Mouse (Mus musculus) thymus, adult 18-20 months (tissue): ENCODE data around the gene Ivd.
A peak's percentile ranks its signal among the peaks of the same experiment; 100 is the strongest.

ENCODE experiments used
- DNase-seq, 2 experiments: peaks; one replicate each; pipeline ENCODE4 v3.0.0; 2022; ENCODE audit warnings: mixed read lengths in 2 of 2

Ivd gene

GRCm38 (mm10) chr2:118882840-118883679 lies 21.3 kb downstream of the Ivd start:
- DNase-seq: peak; percentile 62 to 69

DNA sequence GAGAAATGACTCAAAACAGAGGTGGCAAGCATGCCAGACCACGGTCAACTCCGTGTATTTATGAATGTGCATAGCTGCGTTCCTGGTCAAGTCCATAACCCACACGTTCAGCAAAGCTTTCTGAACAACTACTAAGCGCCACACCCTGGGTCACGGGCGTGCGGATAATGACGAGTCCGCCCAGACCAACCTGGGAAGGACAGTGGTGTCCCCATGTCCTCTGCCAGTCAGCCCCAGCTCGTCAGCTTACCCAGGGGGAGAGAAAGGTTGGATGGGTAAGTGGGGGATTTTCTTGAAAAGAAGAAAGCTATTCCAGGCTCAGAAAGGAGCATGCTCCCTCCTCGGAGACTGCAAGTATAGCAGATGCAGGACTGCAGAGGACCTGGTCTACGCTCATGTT lies 25.7 kb downstream of the Ivd start:
- DNase-seq: no peak

DNA sequence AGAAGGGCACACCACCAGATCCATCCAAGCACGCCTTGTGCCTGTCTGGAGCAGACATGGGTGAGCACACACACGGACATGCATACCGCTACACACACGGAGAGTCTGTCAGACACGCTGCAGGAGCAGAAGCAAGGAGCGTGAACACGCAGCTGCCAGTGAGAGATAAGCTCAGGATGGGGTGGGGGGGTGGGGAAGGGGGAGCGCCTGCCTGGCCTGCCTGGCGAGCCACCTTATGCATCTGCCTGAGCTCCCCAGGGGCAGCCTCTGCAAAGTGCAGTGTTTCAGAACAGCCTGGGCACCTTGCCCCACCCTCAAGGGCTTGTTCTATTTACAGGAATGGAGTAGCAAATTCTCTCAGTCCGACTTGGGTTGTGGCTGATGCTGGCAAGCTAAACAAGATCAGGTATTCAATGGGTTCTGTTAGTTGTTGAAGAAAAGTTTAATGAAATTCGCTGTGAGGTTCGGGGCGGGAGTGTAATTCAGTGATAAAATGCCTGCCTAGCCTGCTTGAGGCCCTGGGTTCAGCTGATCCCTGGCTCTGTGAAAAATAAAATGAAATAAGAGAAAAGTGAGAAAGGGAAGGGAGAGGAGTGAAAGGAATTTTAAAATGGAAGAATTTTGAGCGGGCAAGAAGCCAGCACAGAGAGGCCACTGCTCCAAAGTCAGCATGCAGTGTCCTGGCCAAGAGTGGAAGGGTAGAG lies 26.2 kb downstream of the Ivd start:
- no peak for DNase-seq

- DNase-seq: no peak
These were observed 29.4 kb downstream of the Ivd start for GRCm38 (mm10) chr2:118891173-118891572.

- DNase-seq: peak; percentile 58 to 76
These were observed 34.5 kb downstream of the Ivd start for GRCm38 (mm10) chr2:118895990-118896913.

DNA sequence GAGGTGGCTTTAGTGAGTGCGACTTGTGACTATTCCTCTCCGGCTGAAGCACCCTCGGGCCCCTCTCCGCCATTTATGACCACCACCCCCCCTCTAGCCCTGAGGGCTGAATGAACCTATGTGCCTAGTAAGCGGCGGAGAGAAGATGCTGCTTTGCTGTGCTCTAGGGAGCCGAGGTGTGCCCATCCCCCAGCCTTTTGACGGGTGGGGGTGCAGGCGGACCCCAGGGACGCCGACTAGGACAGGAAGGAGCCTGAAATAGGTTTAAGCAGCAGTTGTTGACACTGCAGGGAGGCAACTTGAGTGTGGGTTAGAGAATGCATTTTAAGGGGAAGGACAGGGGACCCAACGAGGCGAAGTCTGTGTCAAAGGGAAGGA lies 35.1 kb downstream of the Ivd start:
- DNase-seq: peak in 1 of 2 experiments; percentile 23

DNA sequence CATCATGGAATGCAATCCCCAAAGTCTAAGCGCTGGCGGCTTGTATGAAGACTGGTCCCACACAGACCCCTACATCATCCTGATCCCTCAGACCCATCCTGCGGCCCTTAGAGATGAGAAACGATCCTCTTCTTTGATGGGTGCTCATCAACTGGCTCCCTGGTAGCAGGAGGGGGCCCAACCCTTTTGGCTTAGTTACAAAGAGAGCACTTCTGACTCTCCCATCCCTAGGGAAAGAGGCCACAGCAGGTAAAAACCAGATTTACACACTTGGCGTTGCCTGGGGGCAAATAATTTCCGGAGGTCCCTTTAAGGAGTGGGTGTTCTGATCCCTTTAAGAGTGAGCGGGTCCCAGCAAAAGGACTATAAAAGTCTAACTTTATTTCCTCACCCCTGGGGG lies 35.6 kb downstream of the Ivd start:
- DNase-seq: no peak

DNA sequence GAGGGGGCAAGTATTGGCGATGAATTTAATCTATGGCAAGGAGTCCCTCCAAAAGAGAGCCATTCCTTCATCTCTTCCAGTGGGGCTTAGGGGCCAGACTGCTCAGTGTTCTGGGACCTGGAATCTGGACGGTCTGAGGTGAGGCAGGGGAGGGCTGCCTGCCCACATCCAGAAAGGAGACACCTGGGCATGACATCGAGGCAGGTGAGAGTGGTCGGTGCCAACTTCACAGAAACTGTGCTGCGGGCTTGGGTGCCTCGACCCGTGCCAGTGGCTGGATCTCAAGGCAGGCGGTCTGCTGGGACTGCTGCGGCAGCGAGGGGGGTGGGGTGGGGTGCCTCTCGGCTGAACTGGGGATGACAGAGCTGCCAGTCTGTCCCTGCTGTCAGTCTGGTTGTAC lies 36.1 kb downstream of the Ivd start:
- no peak for DNase-seq

DNA sequence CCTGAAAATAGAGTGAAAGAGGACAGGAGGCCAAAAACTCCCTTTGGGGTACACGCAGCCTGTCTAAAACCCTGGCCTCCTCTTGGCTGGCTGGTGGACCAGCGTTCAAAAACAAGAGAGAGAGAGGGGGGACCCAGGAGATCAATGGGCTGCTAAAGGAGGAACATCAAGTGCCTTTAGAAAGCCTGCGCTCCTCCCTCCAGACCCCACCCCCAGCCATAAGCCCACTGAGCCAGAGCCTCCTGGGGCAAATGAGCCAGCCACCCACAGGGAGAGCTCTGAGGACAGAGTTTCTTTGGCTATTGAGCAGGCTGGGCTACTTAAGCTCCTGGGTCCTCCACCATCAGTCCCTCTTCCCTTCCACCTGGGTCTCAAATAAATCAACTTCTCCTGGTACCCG lies 37.0 kb downstream of the Ivd start:
- no peak for DNase-seq

- no peak for DNase-seq
These were observed 37.6 kb downstream of the Ivd start for GRCm38 (mm10) chr2:118899306-118899705.

DNA sequence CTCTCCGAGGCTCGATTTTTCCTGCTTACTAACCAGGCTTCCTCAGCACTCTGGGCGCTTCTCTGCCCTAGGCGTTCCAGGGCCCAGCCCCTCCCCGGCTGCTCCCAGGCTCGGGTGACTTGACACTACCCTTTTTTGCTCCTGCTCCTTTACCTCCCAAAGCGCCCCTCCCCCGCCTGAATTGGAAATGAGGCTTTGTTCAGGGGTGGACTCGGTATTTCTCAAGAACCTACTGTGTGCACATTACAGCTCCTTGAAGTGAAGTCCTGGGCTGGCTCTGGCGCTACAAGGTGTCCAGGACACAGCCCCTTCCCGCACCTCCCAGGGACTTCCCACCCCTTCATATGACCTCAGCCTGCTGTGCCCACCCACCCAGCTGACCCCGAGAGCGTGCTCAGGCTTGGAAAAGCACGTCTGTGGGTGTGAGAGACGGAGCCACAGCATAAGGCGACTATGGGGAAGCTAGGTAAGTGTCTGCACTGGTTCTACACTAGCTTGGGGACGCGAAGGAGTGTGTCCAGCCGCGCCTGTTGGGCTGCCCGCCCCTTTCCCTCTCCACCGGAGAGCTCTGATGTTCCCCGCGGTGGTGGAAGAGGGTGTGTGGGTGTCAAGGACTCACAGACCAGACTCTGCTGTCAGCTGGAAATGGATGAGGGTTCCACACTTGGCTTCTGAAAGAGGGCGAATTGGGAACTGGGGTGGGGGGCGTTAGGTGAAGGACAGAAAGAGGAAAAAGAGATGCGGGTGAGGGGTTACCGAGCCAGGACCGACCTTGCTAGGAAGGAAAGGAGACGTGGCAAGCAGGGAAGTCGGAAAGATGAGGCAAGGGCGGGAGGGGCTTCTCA lies 38.4 kb downstream of the Ivd start, which contains the start of gene Bahd1:
Gene Bahd1, plus strand, starts transcription at position 397 of the 845 bp plus-strand sequence.
- DNase-seq: peak; percentile 18 to 27

DNA sequence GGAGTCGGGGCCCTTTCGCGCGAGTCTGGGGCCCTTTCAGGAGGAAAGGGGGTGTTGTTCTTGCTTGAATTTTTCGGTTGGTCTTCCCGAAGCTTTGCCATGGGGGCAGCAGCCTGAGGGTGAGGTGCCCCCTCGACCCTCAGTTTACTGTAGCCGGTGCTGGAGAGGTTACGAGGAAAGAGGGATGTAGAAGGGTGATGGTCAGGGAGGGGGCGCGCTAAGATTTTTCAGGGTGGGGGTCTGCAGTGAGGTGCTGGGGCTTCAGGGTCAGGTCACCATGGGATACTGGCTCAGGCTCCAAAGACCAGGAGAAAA lies 39.0 kb downstream of the Ivd start:
- no peak for DNase-seq

GRCm38 (mm10) chr2:118901175-118902031 lies 39.6 kb downstream of the Ivd start:
- peak; percentile 96 to 97 for DNase-seq

DNA sequence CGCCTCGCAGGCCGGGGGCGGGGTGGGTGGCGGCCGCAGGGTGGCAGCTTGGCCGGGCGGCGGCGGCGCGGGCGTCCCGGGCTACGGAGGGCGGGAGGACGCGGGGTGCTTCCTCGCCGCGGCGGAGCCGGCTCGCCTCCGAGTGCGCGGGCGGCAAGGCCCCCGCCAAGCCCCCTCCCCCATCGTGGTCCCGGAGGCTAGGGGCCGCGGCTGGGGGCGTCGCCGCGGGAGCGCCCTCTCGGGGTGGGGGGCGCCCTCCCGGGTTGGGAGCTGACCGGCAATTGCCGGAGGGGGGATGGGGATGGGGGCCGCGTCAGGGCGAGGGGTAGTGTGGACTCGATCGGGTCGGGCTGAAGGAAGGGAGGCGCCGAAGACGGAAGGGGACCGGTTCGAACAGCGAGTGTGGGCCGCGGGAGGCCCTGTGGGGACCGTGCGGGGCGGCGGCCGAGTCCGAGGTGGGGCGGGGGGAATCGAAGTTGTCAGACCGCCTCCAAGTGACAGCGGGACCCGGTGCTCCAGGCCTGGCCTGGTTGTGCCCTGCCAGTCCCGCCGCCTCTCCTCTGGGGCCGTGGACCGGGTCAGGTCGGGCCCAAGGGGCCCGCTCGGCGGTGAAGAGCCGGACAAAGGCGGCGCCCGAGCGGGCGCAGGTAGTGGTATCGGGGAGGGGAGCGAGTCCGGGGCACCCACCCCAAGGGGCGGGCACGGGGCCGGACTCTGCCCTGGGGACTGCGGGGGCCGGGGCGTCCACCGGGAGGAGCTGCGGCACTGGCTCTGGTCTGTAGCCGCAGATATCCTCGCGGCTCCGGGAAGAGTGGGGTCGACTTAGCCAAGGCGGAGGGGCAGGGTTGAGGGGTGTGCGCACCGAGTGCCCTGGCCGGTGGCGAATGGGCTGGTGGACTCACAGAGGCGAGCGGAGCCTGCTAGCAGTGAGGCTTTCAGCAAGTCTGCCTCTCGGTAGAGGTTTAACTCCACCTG lies 40.6 kb downstream of the Ivd start:
- peak; percentile 34 to 35 for DNase-seq

GRCm38 (mm10) chr2:118903333-118903741 lies 41.6 kb downstream of the Ivd start:
- no peak for DNase-seq

GRCm38 (mm10) chr2:118905433-118906117 lies 43.8 kb downstream of the Ivd start:
- DNase-seq: no peak

GRCm38 (mm10) chr2:118906118-118906492 lies 44.4 kb downstream of the Ivd start:
- DNase-seq: no peak

- DNase-seq: no peak
These were observed 46.0 kb downstream of the Ivd start for GRCm38 (mm10) chr2:118907781-118908180.

DNA sequence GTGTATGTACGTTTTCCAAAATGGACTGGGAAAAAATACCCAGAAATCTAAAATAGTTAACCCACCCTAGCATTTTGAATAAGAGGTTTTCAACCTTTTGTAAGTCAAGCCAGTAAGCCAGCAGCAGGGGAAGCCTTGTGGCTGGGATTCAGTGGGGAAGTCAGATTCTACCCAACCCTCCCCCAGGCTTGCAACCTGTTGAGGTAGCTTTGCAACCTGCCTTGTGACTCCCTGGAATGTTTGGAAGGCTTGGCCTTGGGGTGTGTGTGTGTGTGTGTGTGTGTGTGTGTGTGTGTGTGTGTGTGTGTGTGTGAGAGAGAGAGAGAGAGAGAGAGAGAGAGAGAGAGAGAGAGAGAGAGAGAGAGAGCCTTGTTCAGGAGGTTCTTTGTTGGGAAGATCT lies 47.4 kb downstream of the Ivd start:
- DNase-seq: no peak
